Mouse (Mus musculus): ENCODE results near the gene Ccdc153. TPM values are rescaled to one million over a fixed set of nuclear protein-coding genes. Genes with fewer than 3 reads are reported as not detected.
A peak's percentile ranks its signal among the peaks of the same experiment; 100 is the strongest.

The Ccdc153 gene
- polyA plus RNA-seq, 1 experiment, result 0.61 TPM

GRCm38 (mm10) chr9:44266478-44267226, 26.2 kb downstream of the Ccdc153 start:
- no peak for TF ChIP-seq POLR2A (IDR thresholded peaks at IDR 0.05; ENCODE audit: control insufficient read depth, low read depth, low read length)
- TF ChIP-seq CTCF (IDR thresholded peaks at IDR 0.05; ENCODE audit: control insufficient read depth, insufficient read depth, insufficient replicate concordance, low read depth, low read length), result no peak
- no peak overlapping the region for H3K4me3 ChIP-seq (ENCODE audit: control insufficient read depth, low read depth, low read length)
- no peaks in the 10 kb centered on the region for H3K36me3 ChIP-seq (ENCODE audit: control insufficient read depth, insufficient read depth, low read length)
- no peaks in the 10 kb centered on the region for H3K27me3 ChIP-seq (ENCODE audit: control insufficient read depth, insufficient read depth, low read length)
- H3K27ac ChIP-seq (ENCODE audit: control insufficient read depth, insufficient read depth, low read depth, low read length), result no peak overlapping the region
- peaks cover 22% of the 10 kb centered on the region for H3K4me1 ChIP-seq (ENCODE audit: control insufficient read depth, insufficient read depth, low read length)

- Histone ChIP-seq H3K27ac (ENCODE audit: control insufficient read depth, insufficient read depth, low read depth, low read length) (peak overlapping the region; percentile 69), H3K4me3 (ENCODE audit: control insufficient read depth, low read depth, low read length) (peak overlapping the region; percentile 79), H3K27me3 (ENCODE audit: control insufficient read depth, insufficient read depth, low read length) (no peaks in the 10 kb centered on the region), H3K4me1 (ENCODE audit: control insufficient read depth, insufficient read depth, low read length) (peaks cover 22% of the 10 kb centered on the region), H3K36me3 (ENCODE audit: control insufficient read depth, insufficient read depth, low read length) (no peaks in the 10 kb centered on the region)
- no peak for TF ChIP-seq POLR2A (IDR thresholded peaks at IDR 0.05; ENCODE audit: control insufficient read depth, low read depth, low read length)
Observed at GRCm38 (mm10) chr9:44267319-44268026, 27.0 kb downstream of the Ccdc153 start.

GRCm38 (mm10) chr9:44268027-44268360, 27.5 kb downstream of the Ccdc153 start:
- Histone ChIP-seq H3K27me3 (ENCODE audit: control insufficient read depth, insufficient read depth, low read length) (no peaks in the 10 kb centered on the region), H3K36me3 (ENCODE audit: control insufficient read depth, insufficient read depth, low read length) (no peaks in the 10 kb centered on the region), H3K4me1 (ENCODE audit: control insufficient read depth, insufficient read depth, low read length) (peaks cover 22% of the 10 kb centered on the region), H3K4me3 (ENCODE audit: control insufficient read depth, low read depth, low read length) (peak overlapping the region; percentile 79), H3K27ac (ENCODE audit: control insufficient read depth, insufficient read depth, low read depth, low read length) (peak overlapping the region; percentile 69)
- TF ChIP-seq CTCF (IDR thresholded peaks at IDR 0.05; ENCODE audit: control insufficient read depth, insufficient read depth, insufficient replicate concordance, low read depth, low read length), result peak; percentile 54; the same call in 1 of the 2 replicates
- 0 out of 2 replicates have a peak, but pooled peaks have one; percentile 25 for TF ChIP-seq POLR2A (IDR thresholded peaks at IDR 0.05; ENCODE audit: control insufficient read depth, low read depth, low read length)

- no peaks in the 10 kb centered on the region for H3K36me3 ChIP-seq (ENCODE audit: control insufficient read depth, insufficient read depth, low read length)
- H3K4me1 ChIP-seq (ENCODE audit: control insufficient read depth, insufficient read depth, low read length), result peaks cover 21% of the 10 kb centered on the region
- peak within 1 kb of the TSS; percentile 79 for H3K4me3 ChIP-seq (ENCODE audit: control insufficient read depth, low read depth, low read length)
- no peaks in the 10 kb centered on the region for H3K27me3 ChIP-seq (ENCODE audit: control insufficient read depth, insufficient read depth, low read length)
- peak within 1 kb of the TSS; percentile 69 for H3K27ac ChIP-seq (ENCODE audit: control insufficient read depth, insufficient read depth, low read depth, low read length)
- TF ChIP-seq POLR2A (IDR thresholded peaks at IDR 0.05; ENCODE audit: control insufficient read depth, low read depth, low read length), result no peak
- TF ChIP-seq CTCF (IDR thresholded peaks at IDR 0.05; ENCODE audit: control insufficient read depth, insufficient read depth, insufficient replicate concordance, low read depth, low read length), result no peak
Observed at GRCm38 (mm10) chr9:44268432-44268831, 28.0 kb downstream of the Ccdc153 start, which contains the start of gene Nlrx1. Gene Nlrx1, minus strand, starts transcription at chr9:44268599.

GRCm38 (mm10) chr9:44269077-44269476, 28.6 kb downstream of the Ccdc153 start:
- Histone ChIP-seq H3K27ac (ENCODE audit: control insufficient read depth, insufficient read depth, low read depth, low read length) (no peak overlapping the region), H3K4me1 (ENCODE audit: control insufficient read depth, insufficient read depth, low read length) (peaks cover 15% of the 10 kb centered on the region), H3K4me3 (ENCODE audit: control insufficient read depth, low read depth, low read length) (no peak overlapping the region), H3K27me3 (ENCODE audit: control insufficient read depth, insufficient read depth, low read length) (no peaks in the 10 kb centered on the region), H3K36me3 (ENCODE audit: control insufficient read depth, insufficient read depth, low read length) (no peaks in the 10 kb centered on the region)
- TF ChIP-seq CTCF (IDR thresholded peaks at IDR 0.05; ENCODE audit: control insufficient read depth, insufficient read depth, insufficient replicate concordance, low read depth, low read length) (peak; percentile 31; the same call in 1 of the 2 replicates), POLR2A (IDR thresholded peaks at IDR 0.05; ENCODE audit: control insufficient read depth, low read depth, low read length) (no peak)

GRCm38 (mm10) chr9:44269973-44270372, 29.5 kb downstream of the Ccdc153 start:
- Histone ChIP-seq H3K36me3 (ENCODE audit: control insufficient read depth, insufficient read depth, low read length) (no peaks in the 10 kb centered on the region), H3K4me1 (ENCODE audit: control insufficient read depth, insufficient read depth, low read length) (peaks cover 15% of the 10 kb centered on the region), H3K27me3 (ENCODE audit: control insufficient read depth, insufficient read depth, low read length) (no peaks in the 10 kb centered on the region), H3K27ac (ENCODE audit: control insufficient read depth, insufficient read depth, low read depth, low read length) (no peak overlapping the region), H3K4me3 (ENCODE audit: control insufficient read depth, low read depth, low read length) (no peak overlapping the region)
- TF ChIP-seq CTCF (IDR thresholded peaks at IDR 0.05; ENCODE audit: control insufficient read depth, insufficient read depth, insufficient replicate concordance, low read depth, low read length), result no peak
- TF ChIP-seq POLR2A (IDR thresholded peaks at IDR 0.05; ENCODE audit: control insufficient read depth, low read depth, low read length), result no peak

- TF ChIP-seq CTCF (IDR thresholded peaks at IDR 0.05; ENCODE audit: control insufficient read depth, insufficient read depth, insufficient replicate concordance, low read depth, low read length), result no peak
- TF ChIP-seq POLR2A (IDR thresholded peaks at IDR 0.05; ENCODE audit: control insufficient read depth, low read depth, low read length), result no peak
- no peak overlapping the region for H3K27ac ChIP-seq (ENCODE audit: control insufficient read depth, insufficient read depth, low read depth, low read length)
- no peak overlapping the region for H3K4me3 ChIP-seq (ENCODE audit: control insufficient read depth, low read depth, low read length)
- H3K36me3 ChIP-seq (ENCODE audit: control insufficient read depth, insufficient read depth, low read length), result no peaks in the 10 kb centered on the region
- peaks cover 13% of the 10 kb centered on the region for H3K4me1 ChIP-seq (ENCODE audit: control insufficient read depth, insufficient read depth, low read length)
- peaks cover 8% of the 10 kb centered on the region for H3K27me3 ChIP-seq (ENCODE audit: control insufficient read depth, insufficient read depth, low read length)
Observed at GRCm38 (mm10) chr9:44283183-44283582, 42.7 kb downstream of the Ccdc153 start.
